Mouse (Mus musculus) spleen, adult 2 months (tissue): Measurements from ENCODE around the gene Prkcb. TPM values are rescaled to one million over a fixed set of nuclear protein-coding genes. Genes with fewer than 3 reads are reported as not detected.

Source experiments
- DNase-seq, 2 experiments: peaks; one replicate each; pipeline versions ENCODE4 v3.0.0 to v3.0.0-alpha.2; 2012 to 2021; ENCODE audit warnings: low spot score in 2 of 2, low read depth in 1 of 2
- H3K27ac ChIP-seq: fragments of 200-500 bp; 2 replicates; pipeline ENCODE4 v1.5.1; 2012; ENCODE audit warnings: low read length, inconsistent platforms; ENCODE audit not compliant: insufficient read depth
- H3K27me3 ChIP-seq: fragments of 200-500 bp; 2 replicates; pipeline ENCODE4 v1.6.1; 2012; ENCODE audit warnings: mild to moderate bottlenecking, moderate library complexity, low read length, inconsistent platforms; ENCODE audit not compliant: control insufficient read depth, insufficient read depth
- H3K36me3 ChIP-seq: fragments of 200-500 bp; 2 replicates; pipeline ENCODE4 v1.6.1; 2012; ENCODE audit warnings: mild to moderate bottlenecking, low read length, inconsistent platforms; ENCODE audit not compliant: control insufficient read depth, insufficient read depth
- H3K4me1 ChIP-seq: fragments of 200-500 bp; 2 replicates; pipeline ENCODE4 v1.6.1; 2011; ENCODE audit warnings: inconsistent platforms; ENCODE audit not compliant: control insufficient read depth, insufficient read depth, insufficient read length
- H3K4me3 ChIP-seq: fragments of 200-500 bp; 2 replicates; pipeline ENCODE4 v1.5.1; 2011; ENCODE audit warnings: mild to moderate bottlenecking, inconsistent platforms; ENCODE audit not compliant: insufficient read depth, insufficient read length; ENCODE audit errors: extremely low read depth
- CTCF ChIP-seq: fragments of 200-500 bp; IDR thresholded peaks from 2 replicates; pipeline ENCODE4 v1.5.1; 2011; ENCODE audit warnings: mild to moderate bottlenecking, inconsistent platforms; ENCODE audit not compliant: insufficient read depth, insufficient read length, insufficient replicate concordance; ENCODE audit errors: extremely low read depth
- POLR2A ChIP-seq: fragments of 200-500 bp; IDR thresholded peaks from 2 replicates; pipeline ENCODE4 v1.6.1; 2011; ENCODE audit warnings: low read depth, low read length, inconsistent platforms
- WGBS: fragments of 180-500 bp; shearing (Covaris S2); methylation state at CpG from one replicate; pipeline ENCODE4 v1.1.7; 2018; 5-methylcytosine and 5-hydroxymethylcytosine counted together
- polyA plus RNA-seq: library from polyadenylated mRNA; depleted of rRNA; stranded (reverse); fragments of >200 nt; gene quantifications from 2 replicates; pipeline ENCODE4 v1.2.3, GENCODE M21; 2012

Prkcb gene
- polyA plus RNA-seq, 1 experiment: 106 TPM

DNA sequence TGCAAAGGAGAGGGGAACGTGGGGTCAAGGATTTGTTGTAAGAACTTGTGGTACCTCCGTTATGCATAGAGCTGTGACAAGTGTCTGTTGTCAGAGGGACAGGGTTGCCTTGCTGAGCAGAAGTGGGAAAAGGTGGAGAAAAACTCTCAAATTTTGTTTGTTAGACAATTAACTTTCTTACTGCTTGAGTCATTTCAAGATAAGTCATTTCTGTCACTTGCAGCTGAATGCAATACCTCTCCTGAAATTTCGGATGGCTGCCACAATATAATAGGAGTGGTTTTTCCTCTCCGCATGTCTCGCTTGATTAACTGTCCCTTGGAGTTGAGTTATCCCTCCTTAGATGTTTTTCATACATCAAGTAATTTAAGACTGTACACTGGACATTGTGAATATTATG, 20.1 kb downstream of the Prkcb start:
- H3K4me3 ChIP-seq: no peak overlapping the region
- DNase-seq: no peak
- H3K36me3 ChIP-seq: peaks cover 1% of the 10 kb centered on the region; the same call in 1 of the 2 replicates
- peaks cover 35% of the 10 kb centered on the region; the same call in 1 of the 2 replicates for H3K4me1 ChIP-seq
- H3K27me3 ChIP-seq: no peaks in the 10 kb centered on the region
- TF ChIP-seq POLR2A (no peak), CTCF (no peak)
- no peak overlapping the region for H3K27ac ChIP-seq
- WGBS: 91% methylated on average over 5 of the region's 5 CpGs

- Histone ChIP-seq H3K27me3 (no peaks in the 10 kb centered on the region), H3K4me1 (peaks cover 35% of the 10 kb centered on the region; the same call in 1 of the 2 replicates), H3K4me3 (peak overlapping the region; percentile 22), H3K36me3 (peaks cover 4% of the 10 kb centered on the region; the same call in 1 of the 2 replicates), H3K27ac (peak overlapping the region; percentile 92)
- peak; percentile 31 to 67 for DNase-seq
- no peak for TF ChIP-seq CTCF
- no peak for TF ChIP-seq POLR2A
- WGBS: 11% methylated on average over 14 of the region's 14 CpGs
Measured at GRCm38 (mm10) chr7:122309909-122310725, 21.6 kb downstream of the Prkcb start.

GRCm38 (mm10) chr7:122310726-122311018, 22.1 kb downstream of the Prkcb start:
- Histone ChIP-seq H3K27ac (peak overlapping the region; percentile 90), H3K36me3 (peaks cover 4% of the 10 kb centered on the region; the same call in 1 of the 2 replicates), H3K4me3 (peak overlapping the region; percentile 22; the same call in 1 of the 2 replicates), H3K27me3 (no peaks in the 10 kb centered on the region), H3K4me1 (peaks cover 38% of the 10 kb centered on the region; the same call in 1 of the 2 replicates)
- TF ChIP-seq CTCF (no peak), POLR2A (no peak)
- 40% methylated on average over 7 of the region's 7 CpGs for WGBS
- peak in 1 of 2 experiments; percentile 61 for DNase-seq

- Histone ChIP-seq H3K27ac (no peak overlapping the region; the same call in 1 of the 2 replicates), H3K27me3 (no peaks in the 10 kb centered on the region), H3K36me3 (peaks cover 2% of the 10 kb centered on the region; the same call in 1 of the 2 replicates), H3K4me3 (no peak overlapping the region), H3K4me1 (peaks cover 58% of the 10 kb centered on the region; the same call in 1 of the 2 replicates)
- 88% methylated on average over 12 of the region's 12 CpGs for WGBS
- TF ChIP-seq CTCF (no peak), POLR2A (no peak)
- DNase-seq: no peak
Measured at GRCm38 (mm10) chr7:122313690-122314477, 25.3 kb downstream of the Prkcb start.

DNA sequence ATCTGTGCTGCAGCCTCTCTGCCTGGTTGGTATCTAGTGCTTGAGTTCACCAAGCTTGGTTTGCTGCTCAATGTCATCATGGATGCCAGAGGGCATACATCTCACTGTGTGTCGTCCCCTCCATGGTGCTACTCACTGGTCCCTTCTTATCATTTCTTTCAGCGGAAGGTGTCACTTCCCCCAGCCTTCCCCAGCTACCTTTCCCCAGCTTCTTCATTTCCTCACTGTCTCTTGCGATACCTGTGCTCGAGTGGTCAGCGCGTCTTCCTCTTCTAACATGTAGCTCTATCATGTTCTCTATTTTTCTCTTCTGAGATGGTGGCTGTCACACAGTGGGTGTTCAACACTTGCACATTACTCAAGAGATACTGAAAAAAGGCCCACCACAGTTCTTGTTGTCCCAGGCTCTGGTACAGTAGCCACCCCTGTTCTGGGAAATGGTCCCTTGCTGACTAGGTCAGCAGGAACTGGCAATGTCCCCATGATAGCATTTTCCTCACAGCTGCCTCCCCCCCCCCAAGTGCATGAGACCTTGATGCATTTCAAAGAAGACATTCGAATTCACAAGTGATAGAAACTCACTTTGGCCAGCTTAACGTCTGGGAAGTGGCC, 27.3 kb downstream of the Prkcb start:
- Histone ChIP-seq H3K4me1 (peaks cover 47% of the 10 kb centered on the region; the same call in 1 of the 2 replicates), H3K27me3 (no peaks in the 10 kb centered on the region), H3K36me3 (peaks cover 2% of the 10 kb centered on the region; the same call in 1 of the 2 replicates), H3K4me3 (no peak overlapping the region), H3K27ac (peak overlapping the region; percentile 78)
- DNase-seq: peak in 1 of 2 experiments; percentile 63
- WGBS: 55% methylated on average over 8 of the region's 8 CpGs
- TF ChIP-seq CTCF (no peak), POLR2A (no peak)

- Histone ChIP-seq H3K4me3 (no peak overlapping the region), H3K4me1 (peaks cover 39% of the 10 kb centered on the region; the same call in 1 of the 2 replicates), H3K36me3 (peaks cover 2% of the 10 kb centered on the region; the same call in 1 of the 2 replicates), H3K27ac (peak overlapping the region; percentile 86), H3K27me3 (no peaks in the 10 kb centered on the region)
- 82% methylated on average over 3 of the region's 3 CpGs for whole genome bisulfite sequencing
- no peak for DNase-seq
- TF ChIP-seq CTCF: no peak
- TF ChIP-seq POLR2A: no peak
Measured at GRCm38 (mm10) chr7:122316681-122317080, 28.1 kb downstream of the Prkcb start.
